Mouse (Mus musculus) hindbrain, embryonic 10.5 days (tissue): ENCODE measurements around the gene Zfp318. TPM values are rescaled to one million over a fixed set of nuclear protein-coding genes. Genes with fewer than 3 reads are reported as not detected.
A peak's percentile ranks its signal among the peaks of the same experiment; 100 is the strongest.

Experiments
- DNase-seq: peaks from one replicate; pipeline ENCODE4 v3.0.0-alpha.2; 2017; ENCODE audit warnings: low spot score
- H3K27ac ChIP-seq: fragments of 300-500 bp; sonication (generic); 2 replicates; pipeline ENCODE4 v1.5.1; 2016; ENCODE audit warnings: mild to moderate bottlenecking, moderate library complexity
- H3K27me3 ChIP-seq: fragments of 300-500 bp; sonication (generic); 2 replicates; pipeline ENCODE4 v1.6.1; 2016; ENCODE audit warnings: mild to moderate bottlenecking; ENCODE audit not compliant: poor library complexity, insufficient read depth, severe bottlenecking
- H3K36me3 ChIP-seq: fragments of 300-500 bp; sonication (generic); 2 replicates; pipeline ENCODE4 v1.6.1; 2016; ENCODE audit warnings: mild to moderate bottlenecking, moderate library complexity
- H3K4me1 ChIP-seq: fragments of 300-500 bp; sonication (generic); replicated peaks from 2 replicates; pipeline ENCODE4 v1.6.1; 2016; ENCODE audit warnings: mild to moderate bottlenecking
- H3K4me3 ChIP-seq: fragments of 300-500 bp; sonication (generic); 2 replicates; pipeline ENCODE4 v1.5.1; 2016; ENCODE audit warnings: mild to moderate bottlenecking, moderate library complexity
- H3K9me3 ChIP-seq: fragments of 300-500 bp; sonication (generic); 2 replicates; pipeline ENCODE4 v1.6.1; 2016; ENCODE audit warnings: mild to moderate bottlenecking, moderate library complexity
- WGBS: fragments of 180-500 bp; shearing (Covaris S2); methylation state at CpG from one replicate; pipeline ENCODE4 v1.1.7; 2016; 5-methylcytosine and 5-hydroxymethylcytosine counted together
- polyA plus RNA-seq: library from polyadenylated mRNA; unstranded; fragments of >200 nt; fragmentation: Nextera tagmentation; extraction: Ambion mirVana; gene quantifications from 2 replicates; pipeline ENCODE4 v1.2.1, GENCODE M21; 2016

The Zfp318 gene
- 10.5 and 12.6 TPM in 2 replicates for polyA plus RNA-seq

DNA sequence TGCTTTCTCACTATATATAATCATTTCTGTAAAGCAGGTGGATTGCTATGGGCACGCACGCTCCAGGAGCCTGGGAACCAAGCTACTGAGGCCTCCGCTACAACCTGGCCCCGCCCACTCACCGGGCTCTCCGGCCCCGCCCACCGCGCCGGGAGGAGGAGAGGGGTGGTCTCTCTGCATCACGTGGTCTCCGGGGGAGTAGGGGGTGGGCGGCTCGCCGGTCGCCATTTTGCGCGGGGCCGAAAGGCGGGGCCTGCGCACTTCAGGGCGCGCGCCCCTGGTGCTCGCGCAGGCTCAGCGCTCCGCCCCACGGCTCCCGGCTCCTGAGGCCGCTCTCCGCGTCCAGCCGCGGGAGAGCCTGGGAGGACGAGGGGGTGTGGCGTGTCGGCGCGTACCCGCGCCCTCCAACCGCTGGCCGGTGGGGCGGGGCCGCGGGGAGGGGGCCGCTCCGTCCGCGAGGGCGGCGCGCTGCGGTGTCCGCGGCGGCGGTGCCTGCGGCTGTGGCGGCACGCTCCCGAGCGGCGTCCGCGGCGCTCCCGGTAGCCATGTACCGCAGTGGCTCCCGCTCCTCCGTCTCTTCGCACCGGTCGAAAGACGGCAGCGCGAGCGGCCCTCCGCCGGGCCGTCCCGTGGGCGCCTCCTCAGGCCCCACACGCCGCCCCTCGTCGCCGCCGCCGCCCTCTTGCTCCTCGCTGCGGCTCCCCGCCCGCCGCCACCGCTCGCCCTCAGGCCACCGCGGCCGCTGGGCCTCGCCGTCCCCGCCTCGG, at the start of gene Zfp318:
Gene Zfp318 (plus strand): TSS at position 438 of the 767 bp plus-strand sequence.
- H3K27ac ChIP-seq = peak within 1 kb of the TSS; percentile 97
- no peaks in the 10 kb centered on the region for H3K9me3 ChIP-seq
- no peaks in the 10 kb centered on the region for H3K27me3 ChIP-seq
- peaks cover 19% of the 10 kb centered on the region for H3K36me3 ChIP-seq
- peak within 1 kb of the TSS; percentile 93 for H3K4me3 ChIP-seq
- H3K4me1 ChIP-seq = peaks cover 22% of the 10 kb centered on the region
- WGBS = under 1% methylated on average over 102 of the region's 105 CpGs
- peak; percentile 97 for DNase-seq

GRCm38 (mm10) chr17:46336475-46336874, 47.1 kb upstream of the Zfp318 start:
- no peaks in the 10 kb centered on the region for H3K27me3 ChIP-seq
- H3K27ac ChIP-seq = no peak overlapping the region
- 0 out of 2 replicates have a peak, but pooled peaks cover 3% of the 10 kb centered on the region for H3K9me3 ChIP-seq
- H3K4me3 ChIP-seq = no peak overlapping the region
- H3K4me1 ChIP-seq = no peaks in the 10 kb centered on the region
- WGBS = 27% methylated on average over 5 of the region's 5 CpGs
- H3K36me3 ChIP-seq = no peaks in the 10 kb centered on the region
- no peak for DNase-seq

- Histone ChIP-seq H3K4me1 (no peaks in the 10 kb centered on the region), H3K27me3 (no peaks in the 10 kb centered on the region), H3K36me3 (no peaks in the 10 kb centered on the region), H3K9me3 (peaks cover 20% of the 10 kb centered on the region), H3K27ac (no peak overlapping the region), H3K4me3 (no peak overlapping the region)
- 84% methylated on average over 7 of the region's 7 CpGs for WGBS
- no peak for DNase-seq
These were observed 42.3 kb upstream of the Zfp318 start for GRCm38 (mm10) chr17:46341208-46341607.

DNA sequence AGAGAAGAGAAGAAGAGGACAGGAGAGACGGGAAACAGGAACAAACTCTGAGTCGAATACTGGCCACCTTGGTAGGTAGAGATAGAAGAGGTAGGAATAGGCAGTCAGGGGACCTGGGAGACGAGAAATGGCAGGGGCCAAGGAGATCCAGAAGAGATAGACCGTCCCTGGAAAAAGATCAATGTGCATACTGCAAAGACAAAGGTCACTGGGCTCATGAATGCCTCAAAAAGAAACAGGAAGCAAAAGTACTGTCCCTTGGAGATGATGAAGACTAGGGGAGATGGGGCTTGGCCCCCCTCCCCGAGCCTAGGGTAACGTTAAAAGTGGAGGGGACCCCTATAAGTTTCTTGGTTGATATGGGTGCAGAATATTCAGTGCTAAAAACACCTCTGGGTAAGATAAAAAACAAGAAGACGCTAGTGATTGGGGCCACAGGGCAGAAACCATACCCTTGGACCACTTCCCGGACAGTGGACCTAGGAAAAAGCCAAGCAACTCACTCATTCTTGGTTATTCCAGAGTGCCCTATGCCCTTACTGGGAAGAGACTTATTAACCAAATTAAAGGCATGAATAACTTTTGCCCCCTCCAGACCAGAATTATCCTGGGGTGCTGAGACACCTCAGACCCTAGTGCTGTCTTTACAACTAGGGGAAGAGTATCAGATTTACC, 32.4 kb upstream of the Zfp318 start:
- H3K4me3 ChIP-seq = no peak overlapping the region
- peaks cover 53% of the 10 kb centered on the region for H3K9me3 ChIP-seq
- no peak for DNase-seq
- no peak overlapping the region for H3K27ac ChIP-seq
- no peaks in the 10 kb centered on the region for H3K4me1 ChIP-seq
- no peaks in the 10 kb centered on the region for H3K36me3 ChIP-seq
- WGBS = 87% methylated on average over 8 of the region's 8 CpGs
- no peaks in the 10 kb centered on the region for H3K27me3 ChIP-seq

DNA sequence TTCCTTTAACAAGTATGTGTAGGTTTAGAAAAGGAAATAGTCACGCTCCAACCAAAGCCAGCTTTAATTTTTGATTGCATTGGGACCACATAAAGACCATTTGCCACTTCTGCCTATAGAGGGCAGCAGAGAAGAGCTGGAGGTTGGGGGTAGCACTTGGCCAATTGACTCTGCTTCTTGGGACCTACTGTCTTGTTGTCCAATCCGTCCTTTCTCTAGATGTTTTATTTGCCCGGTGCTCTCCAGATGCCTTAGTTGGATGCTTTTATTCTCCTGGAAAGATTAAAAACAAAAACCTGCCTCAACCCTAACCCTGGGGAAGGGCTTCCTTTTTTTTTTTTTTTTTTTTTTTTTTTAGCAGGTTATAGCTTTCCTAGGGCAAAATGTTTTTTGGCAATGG, 11.7 kb upstream of the Zfp318 start:
- 70% methylated on average over 3 of the region's 3 CpGs for WGBS

DNA sequence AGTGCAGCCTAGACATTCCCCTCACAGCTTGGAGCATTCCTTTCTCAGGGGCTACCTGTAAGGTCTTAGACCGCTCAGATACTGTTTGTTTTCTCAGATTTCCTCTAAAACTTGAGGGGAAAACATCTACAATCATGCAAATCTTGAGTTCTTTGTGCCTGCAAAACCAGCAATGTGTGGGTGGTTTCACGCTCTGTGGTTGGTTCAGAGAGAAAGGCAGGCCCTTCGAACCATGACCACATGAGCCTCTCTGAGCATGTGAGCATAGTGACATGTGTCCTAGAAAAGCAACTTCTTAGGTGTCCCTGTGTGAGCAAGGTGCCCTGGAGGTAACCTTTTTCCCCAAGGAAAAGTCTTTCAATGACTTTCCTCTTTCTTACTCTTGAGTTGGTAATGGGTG, 5.0 kb upstream of the Zfp318 start:
- Histone ChIP-seq H3K9me3 (no peaks in the 10 kb centered on the region), H3K27ac (no peak overlapping the region), H3K4me1 (0 out of 2 replicates have a peak, but pooled peaks cover 2% of the 10 kb centered on the region), H3K4me3 (no peak overlapping the region), H3K36me3 (no peaks in the 10 kb centered on the region), H3K27me3 (no peaks in the 10 kb centered on the region)
- DNase-seq = no peak
- WGBS = 89% methylated on average over 3 of the region's 3 CpGs

More for the DNA sequence above, 11.7 kb upstream of the Zfp318 start:
- no peaks in the 10 kb centered on the region for H3K27me3 ChIP-seq
- H3K36me3 ChIP-seq = no peaks in the 10 kb centered on the region
- H3K4me3 ChIP-seq = no peak overlapping the region
- H3K4me1 ChIP-seq = no peaks in the 10 kb centered on the region
- no peak overlapping the region for H3K27ac ChIP-seq
- H3K9me3 ChIP-seq = 0 out of 2 replicates have a peak, but pooled peaks cover 2% of the 10 kb centered on the region
- no peak for DNase-seq

- Histone ChIP-seq H3K4me1 (peaks cover 22% of the 10 kb centered on the region), H3K9me3 (no peaks in the 10 kb centered on the region), H3K36me3 (peaks cover 26% of the 10 kb centered on the region), H3K4me3 (peak overlapping the region; percentile 93), H3K27me3 (no peaks in the 10 kb centered on the region), H3K27ac (peak overlapping the region; percentile 97)
- peak; percentile 53 for DNase-seq
- under 1% methylated on average over 70 of the region's 70 CpGs for WGBS
These were observed 700 bp downstream of the Zfp318 start for GRCm38 (mm10) chr17:46384061-46384801.

DNA sequence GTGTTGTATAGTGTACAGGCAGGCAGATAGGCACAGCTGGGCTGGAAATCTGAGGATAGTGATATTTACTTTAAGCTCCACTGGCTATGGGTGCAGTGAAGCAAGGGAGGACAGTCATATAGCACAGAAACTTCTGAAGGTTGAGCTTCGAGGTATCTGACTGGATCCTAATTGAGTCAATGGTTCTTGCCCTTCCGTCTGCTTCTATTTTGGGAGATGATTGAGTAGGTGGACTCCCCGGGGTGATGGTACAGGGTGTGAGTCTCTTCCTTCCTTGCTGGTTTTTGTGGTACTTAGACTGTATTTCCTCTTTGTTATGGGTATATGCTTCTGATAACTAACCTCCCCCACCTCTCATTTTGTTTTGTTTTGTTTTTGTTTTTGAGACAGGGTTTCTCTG, 4.7 kb downstream of the Zfp318 start:
- Histone ChIP-seq H3K4me1 (peaks cover 22% of the 10 kb centered on the region), H3K27ac (no peak overlapping the region), H3K4me3 (no peak overlapping the region), H3K27me3 (no peaks in the 10 kb centered on the region), H3K9me3 (no peaks in the 10 kb centered on the region), H3K36me3 (peaks cover 49% of the 10 kb centered on the region)
- no peak for DNase-seq
- WGBS = 88% methylated on average over 3 of the region's 3 CpGs

GRCm38 (mm10) chr17:46393012-46393411, 9.5 kb downstream of the Zfp318 start:
- Histone ChIP-seq H3K4me3 (no peak overlapping the region), H3K27me3 (no peaks in the 10 kb centered on the region), H3K9me3 (no peaks in the 10 kb centered on the region), H3K27ac (no peak overlapping the region), H3K4me1 (no peaks in the 10 kb centered on the region), H3K36me3 (peaks cover 63% of the 10 kb centered on the region)
- peak; percentile 49 for DNase-seq
- WGBS = 54% methylated on average over 2 of the region's 2 CpGs

DNA sequence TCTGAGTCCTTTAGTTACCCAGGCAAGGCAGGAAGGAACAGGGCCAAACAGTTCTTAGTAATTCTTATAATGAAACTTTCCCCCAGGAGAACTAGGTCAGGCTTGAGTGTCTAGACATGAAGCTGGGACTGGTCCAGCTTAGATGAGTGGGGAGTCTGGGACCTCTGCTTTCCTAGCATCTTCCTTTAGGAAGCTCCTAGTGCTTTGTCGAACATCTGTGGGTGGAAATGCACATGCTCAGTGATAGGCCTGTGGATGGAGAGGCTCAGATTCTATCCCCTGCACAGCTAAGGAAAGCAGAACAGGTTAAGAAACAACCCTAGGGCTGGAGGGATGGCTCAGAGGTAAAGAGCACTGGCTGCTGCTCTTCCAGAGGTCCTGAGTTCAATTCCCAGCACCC, 11.1 kb downstream of the Zfp318 start:
- peaks cover 62% of the 10 kb centered on the region for H3K36me3 ChIP-seq
- 95% methylated on average over 1 of the region's 1 CpGs for WGBS

GRCm38 (mm10) chr17:46408478-46408877, 24.9 kb downstream of the Zfp318 start:
- Histone ChIP-seq H3K4me3 (no peak overlapping the region), H3K27me3 (no peaks in the 10 kb centered on the region), H3K4me1 (no peaks in the 10 kb centered on the region), H3K27ac (no peak overlapping the region), H3K36me3 (peaks cover 85% of the 10 kb centered on the region), H3K9me3 (no peaks in the 10 kb centered on the region)
- WGBS = 36% methylated on average over 3 of the region's 3 CpGs
- DNase-seq = no peak

More for the DNA sequence above, 11.1 kb downstream of the Zfp318 start:
- Histone ChIP-seq H3K27me3 (no peaks in the 10 kb centered on the region), H3K4me1 (no peaks in the 10 kb centered on the region), H3K9me3 (no peaks in the 10 kb centered on the region), H3K27ac (no peak overlapping the region), H3K4me3 (no peak overlapping the region)
- DNase-seq = no peak

- H3K4me3 ChIP-seq = no peak overlapping the region
- no peaks in the 10 kb centered on the region for H3K27me3 ChIP-seq
- H3K9me3 ChIP-seq = no peaks in the 10 kb centered on the region
- H3K36me3 ChIP-seq = peaks cover 18% of the 10 kb centered on the region
- no peak for DNase-seq
- 88% methylated on average over 5 of the region's 5 CpGs for WGBS
- H3K27ac ChIP-seq = no peak overlapping the region
- no peaks in the 10 kb centered on the region for H3K4me1 ChIP-seq
These were observed 35.1 kb downstream of the Zfp318 start for GRCm38 (mm10) chr17:46418628-46419027.

- Histone ChIP-seq H3K36me3 (peaks cover 7% of the 10 kb centered on the region), H3K9me3 (no peaks in the 10 kb centered on the region), H3K4me1 (no peaks in the 10 kb centered on the region), H3K4me3 (no peak overlapping the region), H3K27ac (no peak overlapping the region), H3K27me3 (no peaks in the 10 kb centered on the region)
- no peak for DNase-seq
These were observed 36.2 kb downstream of the Zfp318 start for GRCm38 (mm10) chr17:46419717-46420116.
